Mouse (Mus musculus) limb, embryonic 13.5 days (tissue): ENCODE data around the gene Ciz1. TPM values are rescaled to one million over a fixed set of nuclear protein-coding genes. Genes with fewer than 3 reads are reported as not detected.
"Not testable (repeated sequence)": the region's sequence is repeated elsewhere in the genome, so short reads cannot be mapped to it uniquely, and the experiment has no call there.

Experiments
- ATAC-seq: fragments of 200-750 bp; cut with Nextera tagmentation; 2 replicates; pipeline ENCODE4 v1.8.0; 2017; ENCODE audit warnings: low read depth, moderate number of reproducible peaks, moderate TSS enrichment; ENCODE audit not compliant: low FRiP score
- H3K27ac ChIP-seq: fragments of 300-500 bp; sonication (generic); 2 replicates; pipeline ENCODE4 v1.5.1; 2015; ENCODE audit warnings: inconsistent platforms, mild to moderate bottlenecking, moderate library complexity
- H3K27me3 ChIP-seq: fragments of 300-500 bp; sonication (generic); 2 replicates; pipeline ENCODE4 v1.6.1; 2015; ENCODE audit warnings: mild to moderate bottlenecking, inconsistent platforms
- H3K36me3 ChIP-seq: fragments of 300-500 bp; sonication (generic); 2 replicates; pipeline ENCODE4 v1.6.1; 2015; ENCODE audit warnings: inconsistent platforms, mild to moderate bottlenecking, moderate library complexity
- H3K4me1 ChIP-seq: fragments of 300-500 bp; sonication (generic); 2 replicates; pipeline ENCODE4 v1.6.1; 2015; ENCODE audit warnings: inconsistent platforms
- H3K4me2 ChIP-seq: fragments of 300-500 bp; sonication (generic); replicated peaks from 2 replicates; pipeline ENCODE4 v1.6.1; 2015; ENCODE audit warnings: inconsistent platforms, mild to moderate bottlenecking, moderate library complexity
- H3K4me3 ChIP-seq: fragments of 300-500 bp; sonication (generic); 2 replicates; pipeline ENCODE4 v1.5.1; 2015; ENCODE audit warnings: moderate library complexity, mild to moderate bottlenecking, inconsistent platforms
- H3K9ac ChIP-seq: fragments of 300-500 bp; sonication (generic); 2 replicates; pipeline ENCODE4 v1.6.1; 2015; ENCODE audit warnings: mild to moderate bottlenecking, inconsistent platforms
- H3K9me3 ChIP-seq: fragments of 300-500 bp; sonication (generic); 2 replicates; pipeline ENCODE4 v1.6.1; 2016; ENCODE audit warnings: inconsistent platforms
- WGBS: fragments of 180-500 bp; shearing (Covaris S2); methylation state at CpG from one replicate; pipeline ENCODE4 v1.1.7; 2015; 5-methylcytosine and 5-hydroxymethylcytosine counted together
- polyA plus RNA-seq: library from polyadenylated mRNA; unstranded; fragments of >200 nt; fragmentation: Nextera tagmentation; extraction: Ambion mirVana; gene quantifications from 2 replicates; pipeline ENCODE4 v1.2.1, GENCODE M21; 2015

Gene Ciz1
- polyA plus RNA-seq, 1 experiment from 2014 or later = 54.9 TPM

DNA sequence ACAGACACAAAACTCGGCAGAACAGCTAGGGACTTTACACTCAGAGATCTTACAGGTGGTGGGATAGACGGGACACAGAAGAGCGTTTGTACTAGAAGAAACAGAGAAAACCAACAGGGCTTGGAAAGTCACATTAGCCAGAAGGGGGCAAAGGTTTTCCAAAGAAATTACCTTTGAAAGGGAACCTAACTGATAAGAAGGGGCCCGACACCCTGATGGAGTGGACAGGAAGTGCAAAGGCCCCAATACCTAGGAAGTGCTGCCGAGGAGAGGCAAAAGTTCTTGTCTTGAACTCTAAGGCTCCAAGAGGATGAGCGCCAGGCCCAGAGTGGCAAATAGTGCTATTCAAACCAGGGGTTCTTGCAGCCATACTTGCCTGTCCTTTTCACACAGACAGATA is 1.7 kb downstream of the Ciz1 start:
- H3K9me3 ChIP-seq = no peaks in the 10 kb centered on the region
- ATAC-seq = no peak
- no peak overlapping the region for H3K4me3 ChIP-seq
- peaks cover 3% of the 10 kb centered on the region; the same call in 1 of the 2 replicates for H3K36me3 ChIP-seq
- no peak overlapping the region for H3K9ac ChIP-seq
- peak overlapping the region; percentile 28; the same call in 1 of the 2 replicates for H3K27ac ChIP-seq
- peak overlapping the region; percentile 90 for H3K4me2 ChIP-seq
- 58% methylated on average over 6 of the region's 6 CpGs for WGBS
- peaks cover 35% of the 10 kb centered on the region for H3K4me1 ChIP-seq
- peaks cover 3% of the 10 kb centered on the region; the same call in 1 of the 2 replicates for H3K27me3 ChIP-seq

GRCm38 (mm10) chr2:32354336-32354895 is 2.3 kb downstream of the Ciz1 start:
- H3K9me3 ChIP-seq = no peaks in the 10 kb centered on the region
- no peak for ATAC-seq

GRCm38 (mm10) chr2:32356216-32356615 is 4.1 kb downstream of the Ciz1 start:
- Histone ChIP-seq H3K4me1 (peaks cover 24% of the 10 kb centered on the region), H3K4me2 (no peak overlapping the region), H3K27me3 (peaks cover 6% of the 10 kb centered on the region), H3K27ac (no peak overlapping the region), H3K36me3 (no peaks in the 10 kb centered on the region), H3K9me3 (no peaks in the 10 kb centered on the region), H3K4me3 (no peak overlapping the region), H3K9ac (no peak overlapping the region)
- 71% methylated on average over 10 of the region's 10 CpGs for WGBS
- no peak for ATAC-seq

More at GRCm38 (mm10) chr2:32354336-32354895, 2.3 kb downstream of the Ciz1 start:
- 89% methylated on average over 3 of the region's 3 CpGs for WGBS
- H3K4me3 ChIP-seq = no peak overlapping the region
- H3K27ac ChIP-seq = no peak overlapping the region
- H3K4me1 ChIP-seq = peaks cover 34% of the 10 kb centered on the region
- H3K4me2 ChIP-seq = no peak overlapping the region
- peaks cover 3% of the 10 kb centered on the region; the same call in 1 of the 2 replicates for H3K27me3 ChIP-seq
- no peaks in the 10 kb centered on the region; the same call in 1 of the 2 replicates for H3K36me3 ChIP-seq
- no peak overlapping the region for H3K9ac ChIP-seq

DNA sequence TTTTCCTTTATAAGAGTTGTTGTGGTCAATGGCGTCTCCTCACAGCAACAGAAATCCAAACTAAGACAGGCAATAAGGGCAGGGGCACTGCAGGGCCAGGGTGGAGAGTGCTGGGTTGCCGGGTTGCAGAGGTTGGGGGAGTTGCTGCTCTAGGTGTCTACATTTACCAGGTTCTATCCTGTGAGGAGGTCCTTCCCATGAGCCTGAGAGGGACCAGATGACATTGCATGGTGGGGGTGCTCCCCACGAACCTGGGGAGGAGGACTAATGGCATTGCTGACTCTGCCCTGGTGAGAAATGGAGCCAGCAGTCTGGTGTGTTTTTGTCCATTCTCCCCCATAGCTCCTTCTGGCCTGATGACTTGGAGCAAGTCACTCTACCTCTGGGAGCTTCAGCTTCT is 5.6 kb downstream of the Ciz1 start:
- H3K4me3 ChIP-seq = no peak overlapping the region
- no peaks in the 10 kb centered on the region for H3K9me3 ChIP-seq
- H3K4me1 ChIP-seq = peaks cover 18% of the 10 kb centered on the region
- no peak overlapping the region for H3K9ac ChIP-seq
- no peak overlapping the region for H3K27ac ChIP-seq
- H3K27me3 ChIP-seq = peaks cover 15% of the 10 kb centered on the region
- ATAC-seq = no peak
- 67% methylated on average over 3 of the region's 3 CpGs for WGBS
- H3K4me2 ChIP-seq = no peak overlapping the region
- H3K36me3 ChIP-seq = no peaks in the 10 kb centered on the region

GRCm38 (mm10) chr2:32358381-32358780 is 6.3 kb downstream of the Ciz1 start:
- H3K9ac ChIP-seq = no peak overlapping the region
- peaks cover 18% of the 10 kb centered on the region for H3K4me1 ChIP-seq
- H3K36me3 ChIP-seq = no peaks in the 10 kb centered on the region
- no peak overlapping the region for H3K4me2 ChIP-seq
- no peak for ATAC-seq
- peaks cover 15% of the 10 kb centered on the region for H3K27me3 ChIP-seq
- H3K27ac ChIP-seq = no peak overlapping the region
- H3K4me3 ChIP-seq = no peak overlapping the region
- 67% methylated on average over 10 of the region's 10 CpGs for WGBS
- no peaks in the 10 kb centered on the region for H3K9me3 ChIP-seq

DNA sequence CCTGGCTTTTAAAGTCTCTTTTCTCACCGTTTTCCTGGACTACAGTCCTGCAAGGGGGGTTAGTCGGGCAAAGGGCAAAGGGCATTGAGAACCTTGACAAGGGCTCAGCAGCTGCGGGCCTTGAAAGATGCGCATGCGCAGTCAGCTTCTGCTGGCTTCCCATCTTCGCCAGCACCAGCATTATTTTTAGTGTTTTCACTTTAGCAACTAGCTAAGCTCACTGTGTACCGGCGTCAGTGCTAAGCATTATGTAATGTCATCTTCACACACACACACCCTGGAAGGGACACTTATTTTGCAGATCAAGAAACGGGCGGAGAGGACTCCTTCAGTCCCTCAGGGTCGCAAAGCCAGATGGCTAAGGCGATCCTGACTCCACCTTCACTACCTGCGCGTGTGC is 8.6 kb downstream of the Ciz1 start:
- H3K4me1 ChIP-seq = peaks cover 20% of the 10 kb centered on the region
- no peaks in the 10 kb centered on the region for H3K9me3 ChIP-seq
- 0 out of 2 replicates have a peak, but pooled peaks have one; percentile 1 for ATAC-seq
- peak overlapping the region; percentile 60; the same call in 1 of the 2 replicates for H3K9ac ChIP-seq
- 4% methylated on average over 14 of the region's 14 CpGs for WGBS
- peak overlapping the region; percentile 73 for H3K4me2 ChIP-seq
- H3K4me3 ChIP-seq = peak overlapping the region; percentile 38
- peaks cover 15% of the 10 kb centered on the region for H3K27me3 ChIP-seq
- H3K36me3 ChIP-seq = peaks cover 11% of the 10 kb centered on the region
- no peak overlapping the region for H3K27ac ChIP-seq

GRCm38 (mm10) chr2:32361437-32361836 is 9.3 kb downstream of the Ciz1 start:
- Histone ChIP-seq H3K4me1 (peaks cover 20% of the 10 kb centered on the region), H3K36me3 (peaks cover 18% of the 10 kb centered on the region), H3K27ac (no peak overlapping the region), H3K4me2 (peak overlapping the region; percentile 73), H3K27me3 (peaks cover 15% of the 10 kb centered on the region), H3K4me3 (peak overlapping the region; percentile 38), H3K9me3 (no peaks in the 10 kb centered on the region), H3K9ac (peak overlapping the region; percentile 60)
- WGBS = 1% methylated on average over 24 of the region's 24 CpGs
- peak; percentile 46 for ATAC-seq

DNA sequence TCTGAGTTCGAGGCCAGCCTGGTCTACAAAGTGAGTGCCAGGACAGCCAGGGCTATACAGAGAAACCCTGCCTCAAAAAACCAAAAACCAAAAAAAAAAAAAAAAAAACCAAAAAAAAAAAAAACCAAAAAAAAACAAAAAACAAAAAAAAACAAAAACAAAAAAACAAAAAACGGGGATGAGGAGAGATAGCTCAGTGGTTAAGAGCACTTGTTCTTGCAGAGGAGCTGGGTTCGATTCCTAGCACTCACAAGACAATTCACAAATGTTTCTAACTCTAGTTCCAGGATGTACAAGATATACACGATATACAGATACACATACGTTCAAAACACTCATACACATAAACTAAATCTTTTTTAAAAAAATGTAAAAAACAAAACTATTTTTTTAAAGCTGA is 10.1 kb downstream of the Ciz1 start:
- 36% methylated on average over 5 of the region's 5 CpGs for WGBS
- Histone ChIP-seq H3K4me3 (peak overlapping the region; percentile 86), H3K27me3 (peaks cover 15% of the 10 kb centered on the region), H3K4me1 (peaks cover 20% of the 10 kb centered on the region), H3K36me3 (peaks cover 26% of the 10 kb centered on the region), H3K9ac (peak overlapping the region; percentile 86), H3K4me2 (peak overlapping the region; percentile 83)
- not testable (repeated sequence) for ATAC-seq, H3K27ac ChIP-seq, H3K9me3 ChIP-seq

GRCm38 (mm10) chr2:32362817-32363340 is 10.8 kb downstream of the Ciz1 start:
- peaks cover 12% of the 10 kb centered on the region for H3K27me3 ChIP-seq
- H3K4me1 ChIP-seq = peaks cover 20% of the 10 kb centered on the region
- peak overlapping the region; percentile 83 for H3K4me2 ChIP-seq
- under 1% methylated on average over 53 of the region's 53 CpGs for WGBS
- H3K9ac ChIP-seq = peak overlapping the region; percentile 86
- ATAC-seq = peak; percentile 80
- H3K27ac ChIP-seq = peak overlapping the region; percentile 90
- no peaks in the 10 kb centered on the region for H3K9me3 ChIP-seq
- H3K36me3 ChIP-seq = peaks cover 33% of the 10 kb centered on the region
- peak overlapping the region; percentile 86 for H3K4me3 ChIP-seq

DNA sequence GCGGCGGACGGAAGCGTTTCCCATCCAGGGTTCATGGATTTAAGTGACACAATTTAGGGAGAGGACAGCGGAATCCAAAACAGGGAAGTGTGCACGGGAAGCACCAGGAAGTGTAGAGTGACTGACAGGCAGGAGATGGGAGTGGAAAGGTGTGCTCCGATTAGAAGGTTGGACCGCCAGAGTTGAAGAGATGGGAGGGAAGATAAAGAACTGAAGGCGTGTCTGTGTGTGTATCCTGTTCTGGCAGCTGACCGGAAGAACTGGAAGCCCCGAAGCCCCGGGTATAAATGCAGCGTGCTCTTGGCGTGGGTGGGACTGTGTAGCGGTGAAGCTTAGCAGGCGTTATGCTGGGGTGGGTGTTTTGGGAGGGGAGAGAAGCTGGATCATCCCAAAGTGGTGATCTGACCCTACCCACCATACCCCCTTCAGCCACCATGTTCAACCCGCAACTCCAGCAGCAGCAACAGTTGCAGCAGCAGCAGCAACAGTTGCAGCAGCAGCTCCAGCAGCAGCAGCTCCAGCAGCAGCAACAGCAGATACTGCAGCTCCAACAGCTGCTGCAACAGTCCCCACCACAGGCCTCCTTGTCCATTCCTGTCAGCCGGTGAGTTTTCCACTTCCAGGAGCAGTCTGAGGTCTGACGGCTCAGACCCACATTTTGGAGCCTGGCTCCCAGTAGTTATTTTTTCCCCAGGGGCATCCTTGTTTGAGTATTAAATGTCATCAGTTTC is 11.4 kb downstream of the Ciz1 start:
- Histone ChIP-seq H3K9ac (peak overlapping the region; percentile 86), H3K4me3 (peak overlapping the region; percentile 86), H3K27ac (peak overlapping the region; percentile 90), H3K4me1 (peaks cover 20% of the 10 kb centered on the region), H3K27me3 (peaks cover 12% of the 10 kb centered on the region), H3K9me3 (no peaks in the 10 kb centered on the region), H3K36me3 (peaks cover 39% of the 10 kb centered on the region), H3K4me2 (peak overlapping the region; percentile 83)
- WGBS = 10% methylated on average over 19 of the region's 19 CpGs
- peak; percentile 62 for ATAC-seq

- no peak for ATAC-seq
- peaks cover 12% of the 10 kb centered on the region for H3K27me3 ChIP-seq
- peak overlapping the region; percentile 83 for H3K4me2 ChIP-seq
- no peaks in the 10 kb centered on the region for H3K9me3 ChIP-seq
- peak overlapping the region; percentile 86 for H3K4me3 ChIP-seq
- H3K27ac ChIP-seq = no peak overlapping the region
- WGBS = 82% methylated on average over 8 of the region's 8 CpGs
- peaks cover 41% of the 10 kb centered on the region for H3K36me3 ChIP-seq
- peaks cover 20% of the 10 kb centered on the region for H3K4me1 ChIP-seq
- H3K9ac ChIP-seq = peak overlapping the region; percentile 86
Observed at GRCm38 (mm10) chr2:32364121-32364520, 12.0 kb downstream of the Ciz1 start.

DNA sequence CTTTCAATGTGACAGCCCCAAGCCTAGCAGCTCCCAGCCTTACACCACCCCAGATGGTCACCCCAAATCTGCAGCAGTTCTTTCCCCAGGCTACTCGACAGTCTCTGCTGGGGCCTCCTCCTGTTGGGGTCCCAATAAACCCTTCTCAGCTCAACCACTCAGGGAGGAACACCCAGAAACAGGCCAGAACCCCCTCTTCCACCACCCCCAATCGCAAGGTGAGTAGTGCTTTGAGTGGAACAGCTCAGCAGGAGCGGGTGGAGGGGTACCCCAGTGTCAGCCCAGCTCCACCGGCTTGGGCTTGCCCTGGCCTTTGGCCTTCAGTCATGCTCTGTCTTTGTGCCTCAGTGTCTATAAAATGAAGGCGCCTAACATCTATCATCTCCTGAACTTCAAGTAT is 15.2 kb downstream of the Ciz1 start:
- Histone ChIP-seq H3K9ac (no peak overlapping the region), H3K4me2 (no peak overlapping the region), H3K27ac (no peak overlapping the region), H3K9me3 (no peaks in the 10 kb centered on the region), H3K36me3 (peaks cover 73% of the 10 kb centered on the region), H3K27me3 (no peaks in the 10 kb centered on the region), H3K4me1 (peaks cover 8% of the 10 kb centered on the region), H3K4me3 (no peak overlapping the region)
- ATAC-seq = no peak
- 92% methylated on average over 5 of the region's 5 CpGs for WGBS
